ENCODE assay signal across 8 mouse cellular contexts in the genomic region with DNA sequence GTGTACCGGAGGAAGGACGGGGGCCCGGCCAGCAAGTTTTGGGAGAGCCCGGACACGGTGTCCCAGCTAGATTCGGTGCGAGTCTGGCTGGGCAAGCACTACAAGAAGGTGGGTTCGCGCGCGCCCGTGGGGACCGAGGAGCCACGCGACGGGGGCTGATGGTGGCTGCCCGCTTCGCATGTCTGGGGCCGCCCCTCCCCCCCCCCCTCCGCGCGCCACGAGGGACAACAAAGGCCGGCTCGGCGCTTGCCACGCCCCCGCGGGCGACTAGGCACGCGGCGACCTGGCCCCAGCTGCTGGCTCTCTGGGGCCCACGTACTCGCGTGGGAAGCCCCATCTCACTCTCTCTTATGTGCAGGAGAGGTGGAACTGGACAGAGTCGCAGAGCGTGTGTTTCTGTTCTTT. TPM values are rescaled to one million over a fixed set of nuclear protein-coding genes. Genes with fewer than 3 reads are reported as not detected.
DNase-seq lines count a peak whose midpoint lies in the region; ATAC-seq lines count a peak whose summit lies in the region.

No protein-coding gene starts in this region.

- no peak for DNase-seq in frontal cortex, postnatal 14 days (ENCODE audit: low spot score in 2 of 2)
- DNase-seq in urinary bladder, postnatal 25 days (ENCODE audit: low spot score): peak; percentile 44
- no peak for DNase-seq in urinary bladder, postnatal 10 days (ENCODE audit: low spot score)
- no peak for DNase-seq in hindbrain, embryonic 10.5 days (ENCODE audit: low spot score)
- DNase-seq in retina, postnatal 7 days (ENCODE audit: low read depth, low spot score): peak; percentile 25
- DNase-seq in layer of hippocampus, adult 8-10 months (ENCODE audit: low spot score in 2 of 2): no peak

- peak overlapping the region; percentile 93 for H3K4me3 ChIP-seq in hindbrain, embryonic 10.5 days
- peak overlapping the region; percentile 83 for H3K4me3 ChIP-seq in liver, embryonic 16.5 days (ENCODE audit: low read depth, low read length)

- peaks cover 40% of the 10 kb centered on the region for H3K36me3 ChIP-seq in hindbrain, embryonic 10.5 days
- H3K36me3 ChIP-seq in liver, embryonic 16.5 days (ENCODE audit: control insufficient read depth, insufficient read depth): no peaks in the 10 kb centered on the region

- H3K4me1 ChIP-seq in hindbrain, embryonic 10.5 days (replicated peaks): peaks cover 27% of the 10 kb centered on the region
- H3K4me1 ChIP-seq in liver, embryonic 16.5 days (ENCODE audit: control insufficient read depth, low read depth, low read length): peaks cover 26% of the 10 kb centered on the region

- no peaks in the 10 kb centered on the region for H3K27me3 ChIP-seq in hindbrain, embryonic 10.5 days (ENCODE audit: insufficient read depth, poor library complexity, severe bottlenecking)
- H3K27me3 ChIP-seq in liver, embryonic 16.5 days (ENCODE audit: control insufficient read depth, insufficient read depth, low read depth, low read length): no peaks in the 10 kb centered on the region

- peak; percentile 35; the same call in 1 of the 2 replicates for ATAC-seq in frontal cortex, adult (ENCODE audit: low TSS enrichment)
- peak; percentile 50 for ATAC-seq in liver, embryonic 16.5 days (ENCODE audit: low read depth)

- WGBS in hindbrain, embryonic 10.5 days: under 1% methylated on average over 35 of the region's 38 CpGs
- 0% methylated on average over 31 of the region's 38 CpGs for WGBS in liver, embryonic 16.5 days (ENCODE audit: insufficient replicate concordance)

- H3K9me3 ChIP-seq in hindbrain, embryonic 10.5 days: no peaks in the 10 kb centered on the region
- no peaks in the 10 kb centered on the region for H3K9me3 ChIP-seq in liver, embryonic 16.5 days (replicated peaks; ENCODE audit: control insufficient read depth, low read length)

- H3K9ac ChIP-seq in liver, embryonic 16.5 days (ENCODE audit: low read depth, low read length): peak overlapping the region; percentile 87

- peak overlapping the region; percentile 99 for H3K4me2 ChIP-seq in liver, embryonic 16.5 days (ENCODE audit: low read depth, low read length)

- H3K27ac ChIP-seq in hindbrain, embryonic 10.5 days: peak overlapping the region; percentile 99
- peak overlapping the region; percentile 79 for H3K27ac ChIP-seq in liver, embryonic 16.5 days (ENCODE audit: low read length)

RNA-seq across cellular contexts. Expression of a gene that starts 14.6 kb away (rescaled TPM):
- 179 and 194 TPM in 2 replicates for polyA plus RNA-seq in hindbrain, embryonic 10.5 days (2016; fragmentation: Nextera tagmentation; extraction: Ambion mirVana)
- 31.2 and 32.3 TPM in 2 replicates for polyA plus RNA-seq in liver, embryonic 16.5 days (2015; fragmentation: Nextera tagmentation; extraction: Ambion mirVana)
- total RNA-seq in layer of hippocampus, adult 8-10 months (2022): 100 to 1,000 TPM; 156 to 177 (median 173) TPM

RNA-seq across cellular contexts. Expression of a gene that starts 14.7 kb away (rescaled TPM):
- 180 and 201 TPM in 2 replicates for polyA plus RNA-seq in hindbrain, embryonic 10.5 days (2016; fragmentation: Nextera tagmentation; extraction: Ambion mirVana)
- 24.1 and 25.7 TPM in 2 replicates for polyA plus RNA-seq in liver, embryonic 16.5 days (2015; fragmentation: Nextera tagmentation; extraction: Ambion mirVana)
- 10 to 100 TPM; 50.9 to 70.5 (median 62.2) TPM for total RNA-seq in layer of hippocampus, adult 8-10 months (2022)

Comparison
In these comparisons a context has a peak if more than half of its experiments do, and no peak if none do; other contexts are left out.
1. DNase-seq: peak in urinary bladder, postnatal 25 days (single experiment) and retina, postnatal 7 days (single experiment); none in frontal cortex, postnatal 14 days (0 of 2), urinary bladder, postnatal 10 days (single experiment), hindbrain, embryonic 10.5 days (single experiment) and layer of hippocampus, adult 8-10 months (0 of 2).